Mouse (Mus musculus) MEL (cell line): ENCODE measurements around the gene Emilin1. TPM values are rescaled to one million over a fixed set of nuclear protein-coding genes. Genes with fewer than 3 reads are reported as not detected.
A peak's percentile ranks its signal among the peaks of the same experiment; 100 is the strongest.

ENCODE experiments used
- DNase-seq: peaks from one replicate; pipeline ENCODE4 v3.0.0; 2011; ENCODE audit warnings: low read depth, low spot score
- H3K27ac ChIP-seq: 2 replicates; pipeline ENCODE4 v1.5.1; 2012; ENCODE audit warnings: low read depth, mild to moderate bottlenecking, control low read depth, low read length, moderate library complexity; ENCODE audit not compliant: control insufficient read depth
- H3K27me3 ChIP-seq, 2 experiments: fragments of 150-350 bp in 1 of 2; sonication (generic) in 1 of 2; 2 replicates each; pipeline ENCODE4 v1.6.1; 2012; ENCODE audit warnings: low read length in 2 of 2, mild to moderate bottlenecking in 2 of 2, improper control_type of control experiment in 1 of 2, moderate library complexity in 1 of 2; ENCODE audit not compliant: insufficient read depth in 2 of 2, control insufficient read depth in 1 of 2
- H3K36me3 ChIP-seq, 2 experiments: 2 replicates each; pipeline ENCODE4 v1.6.1; 2012 to 2014; ENCODE audit warnings: low read length in 2 of 2, improper control_type of control experiment in 1 of 2, inconsistent platforms in 1 of 2, mild to moderate bottlenecking in 1 of 2; ENCODE audit not compliant: insufficient read depth in 2 of 2, control insufficient read depth in 1 of 2
- H3K4me1 ChIP-seq, 2 experiments: fragments of 150-350 bp in 1 of 2; sonication (generic) in 1 of 2; 2 replicates each; pipeline ENCODE4 v1.6.1; 2012; ENCODE audit warnings: low read length in 2 of 2, improper control_type of control experiment in 1 of 2, mild to moderate bottlenecking in 1 of 2; ENCODE audit not compliant: insufficient read depth in 2 of 2, control insufficient read depth in 1 of 2
- H3K4me3 ChIP-seq, 2 experiments: fragments of 150-350 bp in 1 of 2; sonication (generic) in 1 of 2; 2 replicates each; pipeline ENCODE4 v1.5.1; 2012; ENCODE audit warnings: low read depth in 2 of 2, low read length in 2 of 2, mild to moderate bottlenecking in 2 of 2, moderate library complexity in 2 of 2, control low read depth in 1 of 2, improper control_type of control experiment in 1 of 2; ENCODE audit not compliant: control insufficient read depth in 1 of 2, insufficient read depth in 1 of 2
- H3K79me2 ChIP-seq: 2 replicates; pipeline ENCODE4 v1.6.1; 2012; ENCODE audit warnings: mild to moderate bottlenecking, low read length, moderate library complexity; ENCODE audit not compliant: control insufficient read depth, poor library complexity, insufficient read depth
- H3K9ac ChIP-seq: 2 replicates; pipeline ENCODE4 v1.6.1; 2012; ENCODE audit warnings: low read depth, mild to moderate bottlenecking, control low read depth, low read length, moderate library complexity; ENCODE audit not compliant: control insufficient read depth, poor library complexity, severe bottlenecking
- H3K9me3 ChIP-seq: fragments of 150-350 bp; sonication (generic); replicated peaks from 2 replicates; pipeline ENCODE4 v1.6.1; 2012; ENCODE audit warnings: mild to moderate bottlenecking, low read length, improper control_type of control experiment, moderate library complexity; ENCODE audit not compliant: insufficient read depth
- BHLHE40 ChIP-seq: IDR thresholded peaks from 2 replicates; pipeline ENCODE4 v1.6.1; 2012; ENCODE audit warnings: low read depth, mild to moderate bottlenecking, inconsistent platforms, low read length, improper control_type of control experiment, borderline replicate concordance
- CHD1 ChIP-seq: IDR thresholded peaks from 2 replicates; pipeline ENCODE4 v1.6.1; 2012; ENCODE audit warnings: low read depth, mild to moderate bottlenecking, inconsistent platforms, low read length, improper control_type of control experiment
- CHD2 ChIP-seq: IDR thresholded peaks from 2 replicates; pipeline ENCODE4 v1.6.1; 2011; ENCODE audit warnings: low read length, improper control_type of control experiment
- CTCF ChIP-seq, 3 experiments: IDR thresholded peaks in 2 of 3; conservative IDR thresholded peaks in 1 of 3; 2 replicates each; pipeline ENCODE4 v1.5.1; 2011 to 2012; ENCODE audit warnings: low read length in 3 of 3, low read depth in 2 of 3, mild to moderate bottlenecking in 2 of 3, improper control_type of control experiment in 1 of 3, inconsistent platforms in 1 of 3, mixed read lengths in 1 of 3, moderate library complexity in 1 of 3; ENCODE audit not compliant: control insufficient read depth in 1 of 3, insufficient read depth in 1 of 3, poor library complexity in 1 of 3, severe bottlenecking in 1 of 3
- ETS1 ChIP-seq: IDR thresholded peaks from 2 replicates; pipeline ENCODE4 v1.6.1; 2012; ENCODE audit warnings: low read depth, mild to moderate bottlenecking, inconsistent platforms, low read length, improper control_type of control experiment, moderate library complexity
- GABPA ChIP-seq: IDR thresholded peaks from 2 replicates; pipeline ENCODE4 v1.6.1; 2012; ENCODE audit warnings: low read depth, mild to moderate bottlenecking, inconsistent platforms, low read length, improper control_type of control experiment, moderate library complexity
- HCFC1 ChIP-seq: IDR thresholded peaks from 2 replicates; pipeline ENCODE4 v1.6.1; 2012; ENCODE audit warnings: low read depth, mild to moderate bottlenecking, inconsistent platforms, low read length, improper control_type of control experiment, moderate library complexity
- JUND ChIP-seq: IDR thresholded peaks from 2 replicates; pipeline ENCODE4 v1.6.1; 2011; ENCODE audit warnings: low read depth, mild to moderate bottlenecking, improper control_type of control experiment, low read length
- KAT2A ChIP-seq: conservative IDR thresholded peaks from 2 replicates; pipeline ENCODE4 v1.6.1; 2012; ENCODE audit warnings: low read depth, low read length, improper control_type of control experiment, inconsistent platforms
- MAX ChIP-seq: IDR thresholded peaks from 2 replicates; pipeline ENCODE4 v1.6.1; 2011; ENCODE audit warnings: low read length, improper control_type of control experiment
- MEF2A ChIP-seq: IDR thresholded peaks from 2 replicates; pipeline ENCODE4 v1.6.1; 2014; ENCODE audit warnings: low read depth, mild to moderate bottlenecking, inconsistent platforms, low read length, improper control_type of control experiment; ENCODE audit not compliant: poor library complexity, insufficient replicate concordance, severe bottlenecking; ENCODE audit errors: extremely low read depth
- MYB ChIP-seq: IDR thresholded peaks from 2 replicates; pipeline ENCODE4 v1.6.1; 2011; ENCODE audit warnings: mild to moderate bottlenecking, low read depth, low read length, improper control_type of control experiment
- MYC ChIP-seq: IDR thresholded peaks from 2 replicates; pipeline ENCODE4 v1.6.1; 2011; ENCODE audit warnings: low read depth, mild to moderate bottlenecking, low read length, improper control_type of control experiment, moderate library complexity
- NELFE ChIP-seq: IDR thresholded peaks from 2 replicates; pipeline ENCODE4 v1.6.1; 2011; ENCODE audit warnings: low read depth, low read length, improper control_type of control experiment
- POLR2A ChIP-seq, 2 experiments: IDR thresholded peaks; 2 replicates each; pipeline ENCODE4 v1.6.1; 2011 to 2012; ENCODE audit warnings: low read length in 2 of 2, mild to moderate bottlenecking in 2 of 2, control low read depth in 1 of 2, improper control_type of control experiment in 1 of 2, low read depth in 1 of 2, moderate library complexity in 1 of 2; ENCODE audit not compliant: control insufficient read depth in 1 of 2, insufficient read depth in 1 of 2, poor library complexity in 1 of 2
- POLR2AphosphoS2 ChIP-seq: IDR thresholded peaks from 2 replicates; pipeline ENCODE4 v1.6.1; 2011; ENCODE audit warnings: low read length, improper control_type of control experiment
- POLR2AphosphoS5 ChIP-seq: IDR thresholded peaks from 2 replicates; pipeline ENCODE4 v1.6.1; 2012; ENCODE audit warnings: low read depth, borderline replicate concordance, mild to moderate bottlenecking, inconsistent platforms, low read length, moderate library complexity, mixed read lengths
- TAL1 ChIP-seq: IDR thresholded peaks from 2 replicates; pipeline ENCODE4 v1.6.1; 2012; ENCODE audit warnings: mild to moderate bottlenecking, inconsistent platforms, low read length, moderate library complexity, mixed read lengths
- TBP ChIP-seq: IDR thresholded peaks from 2 replicates; pipeline ENCODE4 v1.8.0; 2011; ENCODE audit warnings: low read depth, low read length, improper control_type of control experiment
- ZC3H11A ChIP-seq: IDR thresholded peaks from 2 replicates; pipeline ENCODE4 v1.6.1; 2012; ENCODE audit warnings: low read depth, mild to moderate bottlenecking, inconsistent platforms, low read length, improper control_type of control experiment
- ZNF384 ChIP-seq: IDR thresholded peaks from 2 replicates; pipeline ENCODE4 v1.6.1; 2012; ENCODE audit warnings: low read depth, mild to moderate bottlenecking, inconsistent platforms, low read length, improper control_type of control experiment
- polyA plus RNA-seq, 2 experiments: library from polyadenylated mRNA; stranded (reverse) in 1 of 2; unstranded in 1 of 2; fragments of >175 nt in 1 of 2; fragments of >200 nt in 1 of 2; gene quantifications; 2 replicates each; pipeline versions ENCODE4 v1.2.1 to v1.2.4; 2012; ENCODE audit warnings: low replicate concordance in 2 of 2, low read depth in 1 of 2; ENCODE audit not compliant: insufficient read length in 2 of 2, insufficient read depth in 1 of 2, missing spikeins in 1 of 2
- total RNA-seq: library from RNA; depleted of rRNA; stranded (reverse); fragments of 300-350 nt; gene quantifications from 2 replicates; pipeline ENCODE4 v1.2.3, GENCODE M21; 2012

Gene Emilin1
- total and polyA plus RNA-seq, 3 experiments, result 1.3 to 2.0 TPM; not detected in 1

DNA sequence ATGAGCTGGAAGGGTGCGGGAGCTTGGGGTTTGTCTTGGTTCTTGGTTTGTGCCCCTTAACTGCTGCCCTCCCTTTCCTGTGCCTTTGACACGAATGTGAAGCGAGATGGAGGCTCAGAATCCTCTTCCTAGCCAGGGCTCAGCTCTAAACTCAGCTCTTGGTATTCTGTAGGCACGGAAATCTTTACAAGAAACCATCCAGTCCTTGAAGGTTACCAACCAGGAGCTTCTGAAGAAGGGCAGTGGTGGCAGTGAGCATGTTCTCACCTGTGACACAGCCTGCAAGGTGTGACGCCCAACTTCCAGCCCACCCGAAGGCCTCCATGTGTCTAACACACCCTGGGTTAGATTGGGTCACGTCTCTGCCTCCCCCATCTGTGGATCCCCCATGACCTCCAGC lies 38.8 kb upstream of the Emilin1 start:
- no peak for TF ChIP-seq CHD2
- TF ChIP-seq MAX, result no peak
- no peak for TF ChIP-seq TAL1
- TF ChIP-seq MEF2A, result no peak
- no peak for TF ChIP-seq TBP
- TF ChIP-seq MYC, result no peak
- no peak for TF ChIP-seq BHLHE40
- TF ChIP-seq ETS1, result no peak
- TF ChIP-seq MYB, result no peak
- TF ChIP-seq ZNF384, result no peak
- TF ChIP-seq POLR2AphosphoS5, result no peak
- TF ChIP-seq GABPA, result no peak
- TF ChIP-seq KAT2A, result no peak
- TF ChIP-seq JUND, result no peak
- no peak for TF ChIP-seq CHD1
- no peak for TF ChIP-seq ZC3H11A
- no peak for TF ChIP-seq CTCF (IDR thresholded peaks at IDR 0.05 in 2 of 3, conservative IDR thresholded peaks at IDR 0.05 in 1 of 3; ENCODE audit: control insufficient read depth in 1 of 3, insufficient read depth in 1 of 3, low read depth in 2 of 3, low read length in 3 of 3, poor library complexity in 1 of 3, severe bottlenecking in 1 of 3)
- no peak for TF ChIP-seq HCFC1
- H3K9ac ChIP-seq, result no peak overlapping the region
- peaks cover 3 to 6% of the 10 kb centered on the region in 2 experiments for H3K4me1 ChIP-seq
- peaks cover 13% of the 10 kb centered on the region for H3K79me2 ChIP-seq
- H3K36me3 ChIP-seq, result peaks cover 6 to 26% of the 10 kb centered on the region in 2 experiments
- DNase-seq, result no peak
- H3K27ac ChIP-seq, result no peak overlapping the region
- H3K27me3 ChIP-seq, result no peaks in the 10 kb centered on the region
- H3K9me3 ChIP-seq, result no peaks in the 10 kb centered on the region
- H3K4me3 ChIP-seq, result no peak overlapping the region

DNA sequence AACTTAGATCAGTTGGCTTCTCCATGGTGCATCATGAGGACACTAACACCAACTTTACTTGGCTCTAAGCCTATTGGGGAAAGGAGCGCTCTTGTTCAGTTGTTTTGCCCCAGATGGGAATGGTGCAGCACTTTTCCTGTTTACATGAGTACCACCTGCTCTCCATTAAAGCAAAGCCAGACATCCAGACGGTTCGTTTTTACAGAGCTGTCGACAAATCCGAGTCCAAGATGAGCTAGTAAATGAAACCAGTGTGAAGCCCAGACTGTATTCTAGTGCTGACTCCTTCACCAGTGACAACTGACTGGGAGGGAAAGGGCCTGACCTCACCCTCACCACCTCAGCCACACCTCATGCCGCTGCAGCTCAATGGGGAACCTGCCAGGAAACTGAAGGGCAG lies 34.6 kb upstream of the Emilin1 start:
- TF ChIP-seq POLR2A (IDR thresholded peaks at IDR 0.05; ENCODE audit: control insufficient read depth in 1 of 2, insufficient read depth in 1 of 2, low read depth in 1 of 2, low read length in 2 of 2, poor library complexity in 1 of 2) (peak in 1 of 2 experiments; percentile 23; a peak in 1 of 4 replicates), ZNF384 (peak; percentile 43; the same call in 1 of the 2 replicates), NELFE (no peak), POLR2AphosphoS2 (peak; percentile 54; the same call in 1 of the 2 replicates)
- no peaks in the 10 kb centered on the region for H3K4me1 ChIP-seq
- H3K36me3 ChIP-seq, result peaks cover 0 to 14% of the 10 kb centered on the region in 2 experiments; a peak in 2 of 4 replicates
- no peak overlapping the region for H3K9ac ChIP-seq
- H3K79me2 ChIP-seq, result no peaks in the 10 kb centered on the region
- H3K9me3 ChIP-seq, result no peaks in the 10 kb centered on the region
- no peak for DNase-seq
- H3K4me3 ChIP-seq, result no peak overlapping the region
- H3K27ac ChIP-seq, result no peak overlapping the region
- no peaks in the 10 kb centered on the region for H3K27me3 ChIP-seq
